Mouse (Mus musculus) heart, adult 2 months (tissue): ENCODE measurements around the gene Pou4f2. TPM values are rescaled to one million over a fixed set of nuclear protein-coding genes. Genes with fewer than 3 reads are reported as not detected.
A peak's percentile ranks its signal among the peaks of the same experiment; 100 is the strongest.

Source experiments
- DNase-seq, 2 experiments: peaks; one replicate each; pipeline ENCODE4 v3.0.0; 2021
- H3K27ac ChIP-seq: fragments of 200-600 bp; 2 replicates; pipeline ENCODE4 v1.8.1; 2022
- H3K27me3 ChIP-seq: fragments of 200-500 bp; 2 replicates; pipeline ENCODE4 v1.6.1; 2012; ENCODE audit warnings: mild to moderate bottlenecking, low read length, inconsistent platforms, mixed read lengths; ENCODE audit not compliant: control insufficient read depth, insufficient read depth
- H3K36me3 ChIP-seq: fragments of 200-500 bp; 2 replicates; pipeline ENCODE4 v1.6.1; 2012; ENCODE audit warnings: low read length, inconsistent platforms; ENCODE audit not compliant: control insufficient read depth, insufficient read depth
- H3K4me1 ChIP-seq: fragments of 200-500 bp; 2 replicates; pipeline ENCODE4 v1.6.1; 2011; ENCODE audit warnings: low read length; ENCODE audit not compliant: control insufficient read depth, insufficient read depth
- H3K4me3 ChIP-seq: fragments of 200-600 bp; 2 replicates; pipeline ENCODE4 v1.8.1; 2022
- H3K79me2 ChIP-seq: fragments of 200-500 bp; replicated peaks from 2 replicates; pipeline ENCODE4 v1.6.1; 2012; ENCODE audit warnings: mild to moderate bottlenecking, inconsistent platforms, low read length, moderate library complexity, mixed read lengths; ENCODE audit not compliant: control insufficient read depth, insufficient read depth
- H3K9ac ChIP-seq: fragments of 200-500 bp; 2 replicates; pipeline ENCODE4 v1.6.1; 2012; ENCODE audit warnings: low read depth, mild to moderate bottlenecking, control low read depth, inconsistent platforms, low read length, mixed read lengths
- CTCF ChIP-seq: fragments of 200-600 bp; IDR thresholded peaks from 2 replicates; pipeline ENCODE4 v1.8.1; 2022; ENCODE audit warnings: antibody characterized with exemption, mild to moderate bottlenecking, moderate library complexity
- EP300 ChIP-seq: fragments of 200-500 bp; IDR thresholded peaks from 2 replicates; pipeline ENCODE4 v1.6.1; 2011; ENCODE audit warnings: low read depth, low read length, control low read depth; ENCODE audit not compliant: insufficient read depth
- POLR2A ChIP-seq: fragments of 200-500 bp; IDR thresholded peaks from 2 replicates; pipeline ENCODE4 v1.6.1; 2011; ENCODE audit warnings: mild to moderate bottlenecking, low read depth, low read length, control low read depth; ENCODE audit not compliant: insufficient read depth
- WGBS: fragments of 180-500 bp; shearing (Covaris S2); methylation state at CpG from one replicate; pipeline ENCODE4 v1.1.7; 2018; 5-methylcytosine and 5-hydroxymethylcytosine counted together
- intact Hi-C: fragments of 180-260 bp; cut with DNase I; formaldehyde crosslinking; loops from one replicate; pipeline ENCODE4 v1.15.1; 2025
- polyA plus RNA-seq: library from polyadenylated mRNA; depleted of rRNA; stranded (reverse); fragments of >200 nt; gene quantifications from 2 replicates; pipeline ENCODE4 v1.2.3, GENCODE M21; 2012; rRNA removed
- total RNA-seq, 2 experiments: library from RNA; stranded (reverse); gene quantifications; 2 replicates each; pipeline ENCODE4 v1.2.3; 2021

Pou4f2 gene
- total and polyA plus RNA-seq, 3 experiments: not detected

DNA sequence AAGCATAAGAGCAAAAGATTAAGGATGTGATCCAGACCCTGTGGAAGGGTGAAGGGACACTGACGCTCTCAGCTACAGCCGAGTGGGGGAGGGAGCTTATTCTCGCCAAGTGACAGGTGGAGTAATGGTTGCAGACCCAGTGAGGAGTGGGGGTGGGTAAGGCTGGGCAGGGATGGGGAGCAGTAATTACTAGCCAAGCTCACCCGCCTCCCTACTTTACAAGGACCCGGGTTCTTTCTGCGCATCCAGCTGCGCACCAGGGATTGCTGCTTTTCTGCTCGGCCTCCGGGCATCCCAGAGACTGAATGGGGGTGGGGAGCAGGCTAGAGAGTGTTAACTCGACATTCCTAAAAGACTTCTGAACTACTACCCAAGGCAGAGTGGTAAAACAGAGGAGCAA lies 10.0 kb downstream of the Pou4f2 start:
- Histone ChIP-seq H3K36me3 (no peaks in the 10 kb centered on the region), H3K27me3 (peaks cover 5% of the 10 kb centered on the region), H3K79me2 (no peaks in the 10 kb centered on the region), H3K9ac (no peak overlapping the region), H3K27ac (no peak overlapping the region), H3K4me3 (no peak overlapping the region), H3K4me1 (no peaks in the 10 kb centered on the region)
- no peak for DNase-seq
- WGBS: 4% methylated on average over 10 of the region's 10 CpGs
- intact Hi-C loops: no loop called here
- TF ChIP-seq EP300 (no peak), POLR2A (no peak), CTCF (no peak)

GRCm38 (mm10) chr8:78423937-78424336 lies 12.5 kb downstream of the Pou4f2 start:
- H3K27me3 ChIP-seq: peaks cover 7% of the 10 kb centered on the region
- no peaks in the 10 kb centered on the region for H3K79me2 ChIP-seq
- no peak for TF ChIP-seq EP300
- no peak for TF ChIP-seq POLR2A
- WGBS: 0% methylated on average over 1 of the region's 1 CpGs
- no peak for DNase-seq
- H3K9ac ChIP-seq: no peak overlapping the region
- H3K27ac ChIP-seq: no peak overlapping the region
- no peaks in the 10 kb centered on the region for H3K36me3 ChIP-seq
- intact Hi-C loops: no loop called here
- H3K4me3 ChIP-seq: no peak overlapping the region
- no peaks in the 10 kb centered on the region for H3K4me1 ChIP-seq

DNA sequence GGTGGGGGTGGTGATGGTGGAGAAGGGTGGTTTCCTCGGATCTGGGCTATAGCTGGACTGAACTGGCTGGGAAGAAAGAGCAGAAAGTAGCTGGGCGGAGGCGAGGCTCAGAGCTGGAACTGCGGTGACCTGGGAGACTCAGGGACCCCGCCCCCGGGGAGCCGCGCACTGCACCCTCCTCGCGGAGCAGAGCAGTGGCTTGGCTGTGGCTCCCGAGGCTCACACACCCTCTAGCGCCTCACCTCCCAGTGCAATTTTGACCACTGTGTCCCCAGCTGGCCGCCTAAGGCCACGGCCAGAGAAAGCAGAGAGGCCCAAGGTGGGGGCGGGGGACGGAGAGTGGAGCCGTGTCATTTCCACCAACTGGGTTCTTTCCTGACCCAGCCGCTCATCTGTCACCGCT lies 16.3 kb downstream of the Pou4f2 start:
- 2% methylated on average over 19 of the region's 19 CpGs for WGBS
- intact Hi-C loops: no loop called here
- DNase-seq: peak; percentile 15 to 26

DNA sequence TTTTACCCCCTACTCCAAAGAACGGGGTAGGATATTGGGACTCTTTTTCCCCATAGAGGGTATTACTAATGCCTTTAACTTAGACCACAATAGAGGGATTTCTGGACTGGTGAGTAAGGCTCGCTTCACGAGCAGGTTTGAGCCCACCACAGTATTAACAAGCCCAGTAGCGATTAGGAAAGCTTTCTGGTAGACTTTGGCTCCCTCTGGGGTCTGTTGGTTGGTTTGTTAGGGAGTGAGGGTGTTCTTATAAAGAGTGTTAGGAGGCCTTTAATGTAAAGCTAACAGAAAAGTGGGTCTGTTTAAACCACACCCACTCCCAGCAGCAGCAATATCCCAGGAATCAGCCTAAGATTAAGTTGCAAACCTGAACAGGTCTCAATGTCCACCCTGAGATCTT lies 17.2 kb downstream of the Pou4f2 start:
- no peak for TF ChIP-seq CTCF
- TF ChIP-seq POLR2A: no peak
- TF ChIP-seq EP300: no peak
- H3K79me2 ChIP-seq: no peaks in the 10 kb centered on the region
- no peak overlapping the region for H3K4me3 ChIP-seq
- intact Hi-C loops: no loop called here
- H3K4me1 ChIP-seq: no peaks in the 10 kb centered on the region
- H3K27me3 ChIP-seq: peaks cover 4% of the 10 kb centered on the region; the same call in 1 of the 2 replicates
- no peak overlapping the region for H3K9ac ChIP-seq
- no peak for DNase-seq
- H3K27ac ChIP-seq: no peak overlapping the region
- 42% methylated on average over 4 of the region's 4 CpGs for WGBS
- no peaks in the 10 kb centered on the region for H3K36me3 ChIP-seq

More for the DNA sequence above, 16.3 kb downstream of the Pou4f2 start:
- H3K27me3 ChIP-seq: peaks cover 4% of the 10 kb centered on the region; the same call in 1 of the 2 replicates
- no peak for TF ChIP-seq EP300
- TF ChIP-seq POLR2A: no peak
- no peak for TF ChIP-seq CTCF
- no peak overlapping the region for H3K9ac ChIP-seq
- no peak overlapping the region for H3K4me3 ChIP-seq
- no peaks in the 10 kb centered on the region for H3K36me3 ChIP-seq
- H3K27ac ChIP-seq: no peak overlapping the region
- no peaks in the 10 kb centered on the region for H3K79me2 ChIP-seq
- no peaks in the 10 kb centered on the region for H3K4me1 ChIP-seq

GRCm38 (mm10) chr8:78390756-78391155 lies 45.7 kb downstream of the Pou4f2 start:
- no peaks in the 10 kb centered on the region for H3K36me3 ChIP-seq
- intact Hi-C loops: no loop called here
- H3K4me1 ChIP-seq: no peaks in the 10 kb centered on the region
- no peak overlapping the region for H3K9ac ChIP-seq
- H3K4me3 ChIP-seq: no peak overlapping the region
- no peak overlapping the region for H3K27ac ChIP-seq
- no peaks in the 10 kb centered on the region for H3K27me3 ChIP-seq
- TF ChIP-seq POLR2A (no peak), CTCF (no peak), EP300 (no peak)
- H3K79me2 ChIP-seq: no peaks in the 10 kb centered on the region
- DNase-seq: no peak
- 78% methylated on average over 7 of the region's 7 CpGs for WGBS

Other genes with a start within 250 kb of the Pou4f2 start
- gene Ttc29, start 223.3 kb downstream of the Pou4f2 start, total RNA-seq: not detected
- gene Ttc29, start 223.3 kb downstream of the Pou4f2 start, polyA plus RNA-seq: 0.49 TPM in 1 of 2 replicates, not detected in the other
- gene Rbmxl1, start 72.3 kb upstream of the Pou4f2 start, total RNA-seq: 10 to 100 TPM; 16.9 to 18.8 TPM
- gene Rbmxl1, start 72.3 kb upstream of the Pou4f2 start, polyA plus RNA-seq: 10.6 and 19.2 TPM in 2 replicates
- 1 to 10 TPM; 4.1 to 5.4 TPM for gene Slc10a7, start 72.7 kb upstream of the Pou4f2 start, total RNA-seq
- gene Slc10a7, start 72.7 kb upstream of the Pou4f2 start, polyA plus RNA-seq: 4.3 and 7.7 TPM in 2 replicates